Mouse (Mus musculus) intestine, postnatal 0 days (tissue): ENCODE results near the gene Zan. TPM values are rescaled to one million over a fixed set of nuclear protein-coding genes. Genes with fewer than 3 reads are reported as not detected.

ENCODE experiments used
- ATAC-seq: fragments of 200-750 bp; cut with Nextera tagmentation; 2 replicates; pipeline ENCODE4 v1.8.0; 2017; ENCODE audit warnings: mild to moderate bottlenecking, moderate TSS enrichment, moderate library complexity
- H3K27ac ChIP-seq: fragments of 300-500 bp; sonication (generic); 2 replicates; pipeline ENCODE4 v1.5.1; 2014; ENCODE audit warnings: mild to moderate bottlenecking, low read depth, low read length, moderate library complexity
- H3K27me3 ChIP-seq: fragments of 300-500 bp; sonication (generic); replicated peaks from 2 replicates; pipeline ENCODE4 v1.6.1; 2014; ENCODE audit warnings: low read length, mixed read lengths; ENCODE audit not compliant: control insufficient read depth, insufficient read depth
- H3K36me3 ChIP-seq: fragments of 300-500 bp; sonication (generic); 2 replicates; pipeline ENCODE4 v1.6.1; 2014; ENCODE audit warnings: mild to moderate bottlenecking, moderate library complexity; ENCODE audit not compliant: control insufficient read depth, insufficient read depth
- H3K4me1 ChIP-seq: fragments of 300-500 bp; sonication (generic); replicated peaks from 2 replicates; pipeline ENCODE4 v1.6.1; 2014; ENCODE audit warnings: antibody characterized with exemption, low read length, mixed read lengths; ENCODE audit not compliant: control insufficient read depth, insufficient read depth
- H3K4me2 ChIP-seq: fragments of 300-500 bp; sonication (generic); replicated peaks from 2 replicates; pipeline ENCODE4 v1.6.1; 2014; ENCODE audit warnings: low read depth, mild to moderate bottlenecking, moderate library complexity
- H3K4me3 ChIP-seq: fragments of 300-500 bp; sonication (generic); 2 replicates; pipeline ENCODE4 v1.5.1; 2014; ENCODE audit warnings: low read depth, low read length
- H3K9ac ChIP-seq: fragments of 300-500 bp; sonication (generic); 2 replicates; pipeline ENCODE4 v1.6.1; 2014; ENCODE audit warnings: mild to moderate bottlenecking, low read depth, low read length
- H3K9me3 ChIP-seq: fragments of 300-500 bp; sonication (generic); 2 replicates; pipeline ENCODE4 v1.6.1; 2016; ENCODE audit warnings: mixed run types; ENCODE audit not compliant: control insufficient read depth
- CTCF ChIP-seq: sonication (generic); IDR thresholded peaks from 2 replicates; pipeline ENCODE4 v1.5.1; 2016; ENCODE audit warnings: low read depth, mild to moderate bottlenecking, control low read depth, antibody characterized with exemption, moderate library complexity
- WGBS: fragments of 180-500 bp; shearing (Covaris S2); extraction: QIAGEN DNeasy Blood & Tissue Kit; methylation state at CpG from one replicate; pipeline ENCODE4 v1.1.7; 2014; 5-methylcytosine and 5-hydroxymethylcytosine counted together
- polyA plus RNA-seq: library from polyadenylated mRNA; unstranded; fragments of >200 nt; fragmentation: Nextera tagmentation; extraction: Ambion mirVana; gene quantifications from 2 replicates; pipeline ENCODE4 v1.2.1, GENCODE M21; 2015

Gene Zan
- polyA plus RNA-seq, 1 experiment from 2014 or later, result 0.35 TPM

GRCm38 (mm10) chr5:137351394-137351793 lies 125.5 kb downstream of the Zan start:
- WGBS, result 8% methylated on average over 4 of the region's 4 CpGs
- no peaks in the 10 kb centered on the region for H3K9me3 ChIP-seq
- no peak for TF ChIP-seq CTCF
- H3K4me2 ChIP-seq, result peak overlapping the region; percentile 91
- peaks cover 7% of the 10 kb centered on the region; the same call in 1 of the 2 replicates for H3K4me1 ChIP-seq
- peak overlapping the region; percentile 87 for H3K9ac ChIP-seq
- peaks cover 22% of the 10 kb centered on the region for H3K36me3 ChIP-seq
- peak overlapping the region; percentile 81 for H3K4me3 ChIP-seq
- 0 out of 2 replicates have a peak overlapping the region, but pooled peaks have one; percentile 89 for H3K27ac ChIP-seq
- ATAC-seq, result no peak
- H3K27me3 ChIP-seq, result no peaks in the 10 kb centered on the region

- H3K27me3 ChIP-seq, result no peaks in the 10 kb centered on the region
- TF ChIP-seq CTCF, result no peak
- peak overlapping the region; percentile 87 for H3K9ac ChIP-seq
- H3K36me3 ChIP-seq, result peaks cover 18% of the 10 kb centered on the region
- peak overlapping the region; percentile 81 for H3K4me3 ChIP-seq
- H3K9me3 ChIP-seq, result no peaks in the 10 kb centered on the region
- H3K4me2 ChIP-seq, result peak overlapping the region; percentile 91
- 7% methylated on average over 8 of the region's 8 CpGs for WGBS
- H3K27ac ChIP-seq, result peak overlapping the region; percentile 89; the same call in 1 of the 2 replicates
- no peak for ATAC-seq
- peaks cover 8% of the 10 kb centered on the region; the same call in 1 of the 2 replicates for H3K4me1 ChIP-seq
These were observed 125.8 kb downstream of the Zan start for GRCm38 (mm10) chr5:137351058-137351380.

- H3K9me3 ChIP-seq, result no peaks in the 10 kb centered on the region
- peak overlapping the region; percentile 81 for H3K4me3 ChIP-seq
- H3K27me3 ChIP-seq, result no peaks in the 10 kb centered on the region
- peak overlapping the region; percentile 91 for H3K4me2 ChIP-seq
- no peak for TF ChIP-seq CTCF
- H3K4me1 ChIP-seq, result peaks cover 9% of the 10 kb centered on the region; the same call in 1 of the 2 replicates
- H3K27ac ChIP-seq, result peak overlapping the region; percentile 89
- ATAC-seq, result peak; percentile 19
- WGBS, result under 1% methylated on average over 55 of the region's 55 CpGs
- H3K9ac ChIP-seq, result peak overlapping the region; percentile 87
- peaks cover 12% of the 10 kb centered on the region; the same call in 1 of the 2 replicates for H3K36me3 ChIP-seq
These were observed 126.4 kb downstream of the Zan start for GRCm38 (mm10) chr5:137350205-137351057.

- Histone ChIP-seq H3K4me2 (peak within 1 kb of the TSS; percentile 91), H3K4me3 (peak within 1 kb of the TSS; percentile 81), H3K27ac (peak within 1 kb of the TSS; percentile 89), H3K9ac (peak within 1 kb of the TSS; percentile 87), H3K9me3 (no peaks in the 10 kb centered on the region), H3K4me1 (peaks cover 9% of the 10 kb centered on the region; the same call in 1 of the 2 replicates), H3K27me3 (no peaks in the 10 kb centered on the region), H3K36me3 (peaks cover 10% of the 10 kb centered on the region; the same call in 1 of the 2 replicates)
- WGBS, result under 1% methylated on average over 32 of the region's 32 CpGs
- peak; percentile 81 for ATAC-seq
- TF ChIP-seq CTCF, result peak; percentile 55
These were observed 127.3 kb downstream of the Zan start, which contains the start of gene Ephb4 for GRCm38 (mm10) chr5:137349384-137350204. Gene Ephb4 (plus strand): TSS chr5:137350109.

GRCm38 (mm10) chr5:137348482-137349383 lies 128.1 kb downstream of the Zan start:
- Histone ChIP-seq H3K9me3 (no peaks in the 10 kb centered on the region), H3K4me3 (peak overlapping the region; percentile 81), H3K27ac (peak overlapping the region; percentile 89), H3K27me3 (no peaks in the 10 kb centered on the region), H3K4me2 (peak overlapping the region; percentile 91), H3K4me1 (peaks cover 9% of the 10 kb centered on the region; the same call in 1 of the 2 replicates), H3K9ac (peak overlapping the region; percentile 34; the same call in 1 of the 2 replicates), H3K36me3 (peaks cover 2% of the 10 kb centered on the region; the same call in 1 of the 2 replicates)
- no peak for ATAC-seq
- WGBS, result 3% methylated on average over 33 of the region's 33 CpGs
- no peak for TF ChIP-seq CTCF
